Mouse (Mus musculus): ENCODE measurements at regions not wholly inside any gene's neighbourhood (a gene's known extent, or its start where the extent isn't known, plus 50 kb on each side); places are given as distances from the start of the nearest gene placed in this dataset.

GRCm38 (mm10) chr16:30187400-30187799, 79.9 kb downstream of the Cpn2 start:
- Histone ChIP-seq H3K4me3 (ENCODE audit: extremely low read depth, insufficient read depth, insufficient read length) (peak overlapping the region; percentile 48), H3K36me3 (ENCODE audit: control insufficient read depth, insufficient read depth, low read length) (no peaks in the 10 kb centered on the region), H3K27me3 (ENCODE audit: control insufficient read depth, insufficient read depth, low read length) (no peaks in the 10 kb centered on the region), H3K4me1 (ENCODE audit: control insufficient read depth, insufficient read depth, insufficient read length) (peaks cover 30% of the 10 kb centered on the region), H3K27ac (ENCODE audit: insufficient read depth, low read length) (peak overlapping the region; percentile 62)
- WGBS: 16% methylated on average over 9 of the region's 9 CpGs
- DNase-seq (ENCODE audit: low read depth in 1 of 2, low spot score in 2 of 2): no peak
- TF ChIP-seq POLR2A (IDR thresholded peaks at IDR 0.05; ENCODE audit: low read depth, low read length): no peak
- no peak for TF ChIP-seq CTCF (IDR thresholded peaks at IDR 0.05; ENCODE audit: extremely low read depth, insufficient read depth, insufficient read length, insufficient replicate concordance)

DNA sequence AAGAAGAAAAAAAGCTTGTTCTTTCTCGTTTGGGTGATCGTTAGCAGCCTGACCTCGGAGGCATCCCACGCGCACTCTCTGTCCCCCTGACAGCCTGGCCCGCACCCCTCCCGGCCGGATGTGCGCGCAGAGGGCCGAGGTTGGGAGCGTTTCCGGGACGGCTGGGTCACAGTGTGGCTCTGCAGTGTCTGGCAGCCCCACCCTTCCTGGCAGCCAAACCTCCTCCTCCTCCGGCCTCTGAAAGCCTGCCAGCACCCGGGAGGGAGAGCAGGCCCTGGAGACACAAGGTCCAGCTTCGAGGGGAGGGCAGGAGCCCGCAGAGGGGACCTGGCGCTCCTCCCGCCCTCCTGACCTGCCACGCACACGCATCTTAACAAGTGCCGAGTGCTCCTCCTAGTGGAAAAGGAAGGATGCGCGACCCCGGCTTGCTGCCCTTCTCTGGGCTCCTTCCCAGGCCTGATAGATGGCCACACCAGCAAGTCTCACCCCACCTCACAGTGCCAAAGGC, 79.3 kb downstream of the Cpn2 start:
- under 1% methylated on average over 26 of the region's 26 CpGs for WGBS
- H3K36me3 ChIP-seq (ENCODE audit: control insufficient read depth, insufficient read depth, low read length): no peaks in the 10 kb centered on the region
- no peak; the same call in 1 of the 2 replicates for TF ChIP-seq POLR2A (IDR thresholded peaks at IDR 0.05; ENCODE audit: low read depth, low read length)
- peak; percentile 71; the same call in 1 of the 2 replicates for TF ChIP-seq CTCF (IDR thresholded peaks at IDR 0.05; ENCODE audit: extremely low read depth, insufficient read depth, insufficient read length, insufficient replicate concordance)
- peaks cover 30% of the 10 kb centered on the region for H3K4me1 ChIP-seq (ENCODE audit: control insufficient read depth, insufficient read depth, insufficient read length)
- peak overlapping the region; percentile 62 for H3K27ac ChIP-seq (ENCODE audit: insufficient read depth, low read length)
- peak overlapping the region; percentile 48; the same call in 1 of the 2 replicates for H3K4me3 ChIP-seq (ENCODE audit: extremely low read depth, insufficient read depth, insufficient read length)
- peak; percentile 54 to 80 for DNase-seq (ENCODE audit: low read depth in 1 of 2, low spot score in 2 of 2)
- no peaks in the 10 kb centered on the region for H3K27me3 ChIP-seq (ENCODE audit: control insufficient read depth, insufficient read depth, low read length)

GRCm38 (mm10) chr16:30188769-30189430, 78.4 kb downstream of the Cpn2 start:
- Histone ChIP-seq H3K27ac (ENCODE audit: insufficient read depth, low read length) (peak overlapping the region; percentile 62), H3K4me3 (ENCODE audit: extremely low read depth, insufficient read depth, insufficient read length) (no peak overlapping the region), H3K27me3 (ENCODE audit: control insufficient read depth, insufficient read depth, low read length) (no peaks in the 10 kb centered on the region), H3K36me3 (ENCODE audit: control insufficient read depth, insufficient read depth, low read length) (no peaks in the 10 kb centered on the region), H3K4me1 (ENCODE audit: control insufficient read depth, insufficient read depth, insufficient read length) (peaks cover 30% of the 10 kb centered on the region)
- DNase-seq (ENCODE audit: low read depth in 1 of 2, low spot score in 2 of 2): no peak
- TF ChIP-seq CTCF (IDR thresholded peaks at IDR 0.05; ENCODE audit: extremely low read depth, insufficient read depth, insufficient read length, insufficient replicate concordance) (no peak), POLR2A (IDR thresholded peaks at IDR 0.05; ENCODE audit: low read depth, low read length) (no peak)
- 89% methylated on average over 8 of the region's 8 CpGs for WGBS

- H3K27me3 ChIP-seq (ENCODE audit: control insufficient read depth, insufficient read depth, low read length): no peaks in the 10 kb centered on the region
- no peaks in the 10 kb centered on the region for H3K36me3 ChIP-seq (ENCODE audit: control insufficient read depth, insufficient read depth, low read length)
- H3K27ac ChIP-seq (ENCODE audit: insufficient read depth, low read length): no peak overlapping the region
- no peak for DNase-seq (ENCODE audit: low read depth in 1 of 2, low spot score in 2 of 2)
- no peak for TF ChIP-seq CTCF (IDR thresholded peaks at IDR 0.05; ENCODE audit: extremely low read depth, insufficient read depth, insufficient read length, insufficient replicate concordance)
- TF ChIP-seq POLR2A (IDR thresholded peaks at IDR 0.05; ENCODE audit: low read depth, low read length): no peak
- H3K4me3 ChIP-seq (ENCODE audit: extremely low read depth, insufficient read depth, insufficient read length): no peak overlapping the region
- 95% methylated on average over 11 of the region's 11 CpGs for WGBS
- peaks cover 18% of the 10 kb centered on the region; the same call in 1 of the 2 replicates for H3K4me1 ChIP-seq (ENCODE audit: control insufficient read depth, insufficient read depth, insufficient read length)
These were observed 76.9 kb downstream of the Cpn2 start for GRCm38 (mm10) chr16:30190351-30190750.

- peaks cover 18% of the 10 kb centered on the region; the same call in 1 of the 2 replicates for H3K4me1 ChIP-seq (ENCODE audit: control insufficient read depth, insufficient read depth, insufficient read length)
- no peaks in the 10 kb centered on the region for H3K27me3 ChIP-seq (ENCODE audit: control insufficient read depth, insufficient read depth, low read length)
- TF ChIP-seq CTCF (IDR thresholded peaks at IDR 0.05; ENCODE audit: extremely low read depth, insufficient read depth, insufficient read length, insufficient replicate concordance) (no peak), POLR2A (IDR thresholded peaks at IDR 0.05; ENCODE audit: low read depth, low read length) (no peak)
- no peaks in the 10 kb centered on the region for H3K36me3 ChIP-seq (ENCODE audit: control insufficient read depth, insufficient read depth, low read length)
- no peak overlapping the region for H3K27ac ChIP-seq (ENCODE audit: insufficient read depth, low read length)
- no peak overlapping the region for H3K4me3 ChIP-seq (ENCODE audit: extremely low read depth, insufficient read depth, insufficient read length)
- 56% methylated on average over 15 of the region's 15 CpGs for WGBS
- no peak for DNase-seq (ENCODE audit: low read depth in 1 of 2, low spot score in 2 of 2)
These were observed 76.3 kb downstream of the Cpn2 start for GRCm38 (mm10) chr16:30190935-30191514.

DNA sequence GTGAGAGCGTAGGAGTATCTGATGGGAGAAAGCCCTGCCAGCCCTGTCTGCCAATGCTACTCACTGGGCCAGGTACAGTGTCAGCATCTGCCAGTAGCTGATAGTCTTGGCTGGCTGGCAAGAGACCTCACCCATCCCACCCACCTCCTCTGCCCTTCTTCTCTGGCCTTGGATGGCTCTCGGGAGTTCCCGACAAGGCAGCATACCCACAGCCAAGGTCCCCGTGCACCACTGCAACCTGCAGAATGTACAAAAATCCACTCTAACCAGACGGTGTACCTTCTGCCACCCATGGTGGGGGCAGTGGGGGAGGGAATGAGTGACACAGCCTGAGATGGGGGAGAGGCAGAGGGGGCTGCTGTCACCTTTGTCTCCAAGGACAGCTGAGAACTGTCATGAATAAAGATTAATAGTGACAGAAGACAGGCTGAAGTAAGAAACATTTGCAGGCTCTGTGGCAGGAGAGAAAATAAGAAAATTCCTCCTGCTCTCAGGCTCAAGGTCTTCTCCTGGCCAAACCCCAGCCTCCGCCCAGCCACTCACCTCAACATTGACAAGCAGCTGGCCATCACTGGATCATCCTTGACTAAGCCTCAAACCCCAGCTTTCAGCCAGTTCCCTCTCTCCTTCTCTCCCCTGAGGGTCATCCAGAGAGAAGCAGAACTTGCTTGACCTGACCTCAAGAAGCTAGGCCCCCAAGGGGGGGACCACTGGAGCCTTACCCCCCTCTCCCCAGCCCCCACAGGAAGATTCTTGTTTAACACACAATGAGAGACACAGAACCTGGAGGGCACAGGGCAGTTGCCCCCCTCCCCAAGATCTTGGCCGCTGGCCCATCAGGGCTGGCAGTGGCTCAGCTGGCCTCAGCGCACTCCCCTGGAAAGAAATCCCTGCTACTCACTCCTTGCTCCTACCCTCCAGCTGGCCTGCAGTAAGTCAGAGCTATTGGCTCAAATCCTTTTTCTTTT, 73.7 kb downstream of the Cpn2 start:
- 72% methylated on average over 8 of the region's 8 CpGs for WGBS

More for the DNA sequence above, 73.7 kb downstream of the Cpn2 start:
- Histone ChIP-seq H3K27me3 (ENCODE audit: control insufficient read depth, insufficient read depth, low read length) (no peaks in the 10 kb centered on the region), H3K4me1 (ENCODE audit: control insufficient read depth, insufficient read depth, insufficient read length) (peaks cover 10% of the 10 kb centered on the region; the same call in 1 of the 2 replicates), H3K4me3 (ENCODE audit: extremely low read depth, insufficient read depth, insufficient read length) (no peak overlapping the region), H3K27ac (ENCODE audit: insufficient read depth, low read length) (no peak overlapping the region), H3K36me3 (ENCODE audit: control insufficient read depth, insufficient read depth, low read length) (no peaks in the 10 kb centered on the region)
- DNase-seq (ENCODE audit: low read depth in 1 of 2, low spot score in 2 of 2): no peak
- TF ChIP-seq CTCF (IDR thresholded peaks at IDR 0.05; ENCODE audit: extremely low read depth, insufficient read depth, insufficient read length, insufficient replicate concordance) (no peak), POLR2A (IDR thresholded peaks at IDR 0.05; ENCODE audit: low read depth, low read length) (no peak)
